Mouse (Mus musculus): ENCODE measurements around the gene Cux2. TPM values are rescaled to one million over a fixed set of nuclear protein-coding genes. Genes with fewer than 3 reads are reported as not detected.

The Cux2 gene
- polyA plus RNA-seq, 1 experiment from 2014 or later, result 2.5 TPM

GRCm38 (mm10) chr5:121904799-121905198, 145.1 kb downstream of the Cux2 start:
- H3K27ac ChIP-seq, result no peak overlapping the region

GRCm38 (mm10) chr5:121902809-121903745, 146.8 kb downstream of the Cux2 start:
- no peaks in the 10 kb centered on the region for H3K9me3 ChIP-seq
- ATAC-seq (ENCODE audit: insufficient number of reproducible peaks, low FRiP score, low TSS enrichment, low read depth), result no peak
- no peaks in the 10 kb centered on the region for H3K27me3 ChIP-seq
- no peak overlapping the region for H3K4me2 ChIP-seq
- H3K27ac ChIP-seq, result no peak overlapping the region
- 40% methylated on average over 23 of the region's 23 CpGs for WGBS
- no peaks in the 10 kb centered on the region for H3K4me1 ChIP-seq
- no peak overlapping the region for H3K9ac ChIP-seq
- H3K36me3 ChIP-seq, result no peaks in the 10 kb centered on the region
- no peak overlapping the region for H3K4me3 ChIP-seq

More at GRCm38 (mm10) chr5:121904799-121905198, 145.1 kb downstream of the Cux2 start:
- no peaks in the 10 kb centered on the region for H3K9me3 ChIP-seq
- WGBS, result 86% methylated on average over 14 of the region's 14 CpGs
- H3K4me2 ChIP-seq, result no peak overlapping the region
- no peaks in the 10 kb centered on the region for H3K4me1 ChIP-seq
- no peak overlapping the region for H3K4me3 ChIP-seq
- no peak for ATAC-seq (ENCODE audit: insufficient number of reproducible peaks, low FRiP score, low TSS enrichment, low read depth)
- H3K9ac ChIP-seq, result no peak overlapping the region
- no peaks in the 10 kb centered on the region for H3K36me3 ChIP-seq
- H3K27me3 ChIP-seq, result no peaks in the 10 kb centered on the region

- 30% methylated on average over 24 of the region's 24 CpGs for WGBS
- Histone ChIP-seq H3K27ac (no peak overlapping the region), H3K4me3 (no peak overlapping the region), H3K9ac (no peak overlapping the region), H3K27me3 (peaks cover 15% of the 10 kb centered on the region), H3K36me3 (no peaks in the 10 kb centered on the region), H3K9me3 (no peaks in the 10 kb centered on the region), H3K4me1 (peaks cover 8% of the 10 kb centered on the region), H3K4me2 (no peak overlapping the region)
- no peak for ATAC-seq (ENCODE audit: insufficient number of reproducible peaks, low FRiP score, low TSS enrichment, low read depth)
Observed at GRCm38 (mm10) chr5:121895117-121895756, 154.7 kb downstream of the Cux2 start.

GRCm38 (mm10) chr5:121894647-121895046, 155.3 kb downstream of the Cux2 start:
- Histone ChIP-seq H3K4me1 (peaks cover 8% of the 10 kb centered on the region), H3K4me2 (no peak overlapping the region), H3K27ac (no peak overlapping the region), H3K9ac (no peak overlapping the region), H3K4me3 (no peak overlapping the region), H3K27me3 (peaks cover 15% of the 10 kb centered on the region), H3K9me3 (no peaks in the 10 kb centered on the region), H3K36me3 (no peaks in the 10 kb centered on the region)
- 57% methylated on average over 10 of the region's 10 CpGs for WGBS
- no peak for ATAC-seq (ENCODE audit: insufficient number of reproducible peaks, low FRiP score, low TSS enrichment, low read depth)

GRCm38 (mm10) chr5:121893581-121893980, 156.3 kb downstream of the Cux2 start:
- Histone ChIP-seq H3K9me3 (no peaks in the 10 kb centered on the region), H3K4me3 (no peak overlapping the region), H3K27me3 (peaks cover 15% of the 10 kb centered on the region), H3K4me1 (peaks cover 8% of the 10 kb centered on the region), H3K36me3 (no peaks in the 10 kb centered on the region), H3K9ac (no peak overlapping the region), H3K27ac (no peak overlapping the region), H3K4me2 (no peak overlapping the region)
- ATAC-seq (ENCODE audit: insufficient number of reproducible peaks, low FRiP score, low TSS enrichment, low read depth), result no peak
- WGBS, result 25% methylated on average over 3 of the region's 3 CpGs

GRCm38 (mm10) chr5:121892281-121892680, 157.6 kb downstream of the Cux2 start:
- WGBS, result 74% methylated on average over 14 of the region's 14 CpGs
- H3K4me1 ChIP-seq, result peaks cover 8% of the 10 kb centered on the region

GRCm38 (mm10) chr5:121890925-121891324, 159.0 kb downstream of the Cux2 start:
- ATAC-seq (ENCODE audit: insufficient number of reproducible peaks, low FRiP score, low TSS enrichment, low read depth), result no peak
- Histone ChIP-seq H3K27ac (no peak overlapping the region), H3K9ac (no peak overlapping the region), H3K4me2 (no peak overlapping the region), H3K4me3 (no peak overlapping the region), H3K9me3 (no peaks in the 10 kb centered on the region), H3K4me1 (peaks cover 8% of the 10 kb centered on the region), H3K36me3 (no peaks in the 10 kb centered on the region), H3K27me3 (peaks cover 15% of the 10 kb centered on the region)
- 90% methylated on average over 7 of the region's 7 CpGs for WGBS

More at GRCm38 (mm10) chr5:121892281-121892680, 157.6 kb downstream of the Cux2 start:
- Histone ChIP-seq H3K4me2 (no peak overlapping the region), H3K4me3 (no peak overlapping the region), H3K27ac (no peak overlapping the region), H3K36me3 (no peaks in the 10 kb centered on the region), H3K9me3 (no peaks in the 10 kb centered on the region), H3K9ac (no peak overlapping the region), H3K27me3 (peaks cover 15% of the 10 kb centered on the region)
- no peak for ATAC-seq (ENCODE audit: insufficient number of reproducible peaks, low FRiP score, low TSS enrichment, low read depth)

- 38% methylated on average over 9 of the region's 9 CpGs for WGBS
- Histone ChIP-seq H3K9ac (no peak overlapping the region), H3K36me3 (no peaks in the 10 kb centered on the region), H3K9me3 (no peaks in the 10 kb centered on the region), H3K27me3 (peaks cover 13% of the 10 kb centered on the region), H3K4me2 (no peak overlapping the region), H3K4me3 (no peak overlapping the region), H3K4me1 (no peaks in the 10 kb centered on the region; the same call in 1 of the 2 replicates), H3K27ac (no peak overlapping the region)
- ATAC-seq (ENCODE audit: insufficient number of reproducible peaks, low FRiP score, low TSS enrichment, low read depth), result no peak
Observed at GRCm38 (mm10) chr5:121889819-121890362, 160.0 kb downstream of the Cux2 start.

GRCm38 (mm10) chr5:121889375-121889774, 160.5 kb downstream of the Cux2 start:
- no peaks in the 10 kb centered on the region for H3K4me1 ChIP-seq
- H3K4me3 ChIP-seq, result no peak overlapping the region
- WGBS, result 18% methylated on average over 13 of the region's 13 CpGs
- no peak for ATAC-seq (ENCODE audit: insufficient number of reproducible peaks, low FRiP score, low TSS enrichment, low read depth)
- H3K4me2 ChIP-seq, result no peak overlapping the region
- no peak overlapping the region for H3K9ac ChIP-seq
- H3K9me3 ChIP-seq, result no peaks in the 10 kb centered on the region
- H3K36me3 ChIP-seq, result no peaks in the 10 kb centered on the region
- H3K27ac ChIP-seq, result no peak overlapping the region
- peaks cover 9% of the 10 kb centered on the region; the same call in 1 of the 2 replicates for H3K27me3 ChIP-seq

GRCm38 (mm10) chr5:121883356-121883755, 166.5 kb downstream of the Cux2 start:
- H3K4me1 ChIP-seq, result peaks cover 8% of the 10 kb centered on the region
- H3K27ac ChIP-seq, result no peak overlapping the region
- no peaks in the 10 kb centered on the region for H3K9me3 ChIP-seq
- no peaks in the 10 kb centered on the region for H3K27me3 ChIP-seq
- no peak overlapping the region for H3K4me2 ChIP-seq
- H3K36me3 ChIP-seq, result no peaks in the 10 kb centered on the region
- 76% methylated on average over 8 of the region's 8 CpGs for WGBS
- no peak overlapping the region for H3K4me3 ChIP-seq
- H3K9ac ChIP-seq, result no peak overlapping the region
- ATAC-seq (ENCODE audit: insufficient number of reproducible peaks, low FRiP score, low TSS enrichment, low read depth), result no peak

GRCm38 (mm10) chr5:121879211-121879610, 170.7 kb downstream of the Cux2 start:
- Histone ChIP-seq H3K27ac (no peak overlapping the region), H3K9ac (no peak overlapping the region), H3K4me2 (no peak overlapping the region), H3K9me3 (no peaks in the 10 kb centered on the region), H3K4me3 (no peak overlapping the region), H3K27me3 (no peaks in the 10 kb centered on the region), H3K36me3 (no peaks in the 10 kb centered on the region), H3K4me1 (peaks cover 9% of the 10 kb centered on the region)
- 61% methylated on average over 6 of the region's 6 CpGs for WGBS
- no peak for ATAC-seq (ENCODE audit: insufficient number of reproducible peaks, low FRiP score, low TSS enrichment, low read depth)

GRCm38 (mm10) chr5:121878703-121879102, 171.2 kb downstream of the Cux2 start:
- H3K4me3 ChIP-seq, result no peak overlapping the region
- no peak overlapping the region for H3K9ac ChIP-seq
- H3K4me2 ChIP-seq, result no peak overlapping the region
- peaks cover 9% of the 10 kb centered on the region for H3K4me1 ChIP-seq
- H3K27ac ChIP-seq, result no peak overlapping the region
- H3K9me3 ChIP-seq, result no peaks in the 10 kb centered on the region
- H3K36me3 ChIP-seq, result no peaks in the 10 kb centered on the region
- WGBS, result 62% methylated on average over 17 of the region's 17 CpGs
- ATAC-seq (ENCODE audit: insufficient number of reproducible peaks, low FRiP score, low TSS enrichment, low read depth), result no peak
- no peaks in the 10 kb centered on the region for H3K27me3 ChIP-seq
